Mouse (Mus musculus) B cell, adult (primary cell): ENCODE measurements around the gene Sez6l2. TPM values are rescaled to one million over a fixed set of nuclear protein-coding genes. Genes with fewer than 3 reads are reported as not detected.

Experiments used
- total RNA-seq: library from RNA; stranded (reverse); gene quantifications from 4 replicates; pipeline ENCODE4 v1.2.4, GENCODE M21; 2023; ENCODE audit not compliant: inconsistent age

The Sez6l2 gene
- total RNA-seq: 4.5 to 6.9 TPM (median 5.5 TPM) in 4 replicates

DNA sequence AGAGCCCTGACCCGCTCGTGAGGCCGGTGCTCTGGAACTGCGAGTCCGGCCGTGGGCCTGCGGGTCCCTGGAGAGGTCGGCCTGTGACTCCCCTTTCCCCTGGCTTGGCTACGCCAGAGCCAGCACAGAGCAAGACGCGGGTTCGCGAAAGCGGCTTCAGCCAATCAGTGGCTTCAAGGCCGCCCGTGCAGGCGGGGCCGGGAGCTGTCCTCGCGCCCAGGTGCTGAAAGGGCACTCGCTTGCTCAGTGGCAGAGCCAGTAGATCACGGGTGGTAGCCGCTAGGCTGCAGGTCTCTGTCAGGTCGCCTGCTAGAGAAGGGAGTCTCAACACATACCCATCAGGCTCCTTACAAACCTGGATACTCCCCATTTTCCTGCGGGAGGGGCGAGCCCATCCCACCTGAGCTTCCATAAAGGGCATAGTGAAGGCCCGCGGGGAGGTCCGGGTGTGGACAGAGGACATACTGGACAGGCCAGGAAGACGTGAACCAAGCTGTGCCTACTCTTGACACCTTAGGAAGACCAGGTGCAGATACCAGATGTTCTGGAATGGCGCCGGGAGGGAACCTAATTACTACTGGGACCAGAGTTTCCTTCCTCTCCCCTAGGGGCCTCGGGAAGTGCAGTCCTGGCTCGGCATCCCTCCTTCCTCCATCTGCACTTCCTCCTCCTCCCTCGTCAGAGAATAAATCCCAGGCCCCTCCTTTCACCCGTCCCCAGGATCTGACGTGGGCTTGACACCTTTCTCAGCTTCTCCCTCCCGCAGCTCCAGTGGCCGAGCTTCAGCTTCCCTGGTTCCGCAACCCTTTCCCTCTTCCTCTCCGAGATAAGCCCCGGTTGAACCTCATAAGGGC, at the start of gene Sez6l2:
Gene Sez6l2 (plus strand): TSS at position 771 of the 854 bp plus-strand sequence.

DNA sequence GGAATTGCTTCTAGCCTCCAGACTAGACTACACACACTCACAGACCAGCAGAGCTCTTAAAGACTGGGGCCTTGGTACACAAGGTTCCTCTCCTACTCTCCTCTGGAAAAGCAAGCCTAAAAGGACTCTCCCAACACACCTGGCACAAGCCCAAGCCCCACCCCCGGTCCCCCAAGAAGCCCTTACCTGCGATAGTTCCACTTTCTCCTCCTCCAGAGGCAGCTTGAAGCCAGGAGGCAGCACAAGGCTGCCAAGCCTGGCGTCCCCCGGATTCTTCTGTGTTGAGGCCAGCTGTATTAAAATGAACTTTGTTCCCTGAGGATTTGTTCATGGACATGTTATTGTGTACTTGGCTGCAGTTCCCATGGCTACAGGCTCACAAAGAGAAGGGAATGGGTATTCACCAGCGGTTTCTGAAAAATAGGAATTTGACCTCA, 27.7 kb upstream of the Sez6l2 start, which contains the start of gene Tmem219:
Gene Tmem219 (minus strand): TSS at position 294 of the 437 bp plus-strand sequence.

DNA sequence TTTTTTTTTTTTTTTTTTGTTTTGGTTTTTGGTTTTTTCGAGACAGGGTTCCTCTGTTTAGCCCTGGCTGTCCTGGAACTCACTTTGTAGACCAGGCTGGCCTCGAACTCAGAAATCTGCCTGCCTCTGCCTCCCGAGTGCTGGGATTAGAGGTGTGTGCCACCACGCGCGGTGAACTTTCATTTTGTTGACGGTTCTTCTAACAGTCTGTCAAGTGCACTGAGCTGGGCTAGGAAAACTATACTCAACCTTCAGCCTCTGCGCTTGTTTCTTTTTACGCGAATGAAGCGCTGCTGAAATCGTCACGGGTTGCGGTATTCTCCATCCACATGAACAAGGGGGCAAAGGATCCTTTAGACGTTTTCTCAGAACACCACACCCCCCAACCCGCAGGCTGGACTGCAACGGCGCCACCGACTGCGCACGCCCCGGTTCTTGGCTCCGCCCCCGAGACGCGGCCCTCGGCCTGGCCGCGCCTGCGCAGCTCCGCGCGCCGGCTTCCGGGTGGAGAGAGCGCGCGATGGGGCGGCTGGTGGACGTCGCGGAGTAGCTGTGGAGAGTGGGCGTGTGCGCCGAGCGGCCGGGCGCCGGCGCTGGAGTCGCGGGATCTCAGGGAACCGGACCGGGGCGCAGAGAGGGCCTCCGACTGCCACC, 21.9 kb upstream of the Sez6l2 start, which contains the start of gene Kctd13:
Gene Kctd13 (plus strand): TSS at position 496 of the 654 bp plus-strand sequence.

DNA sequence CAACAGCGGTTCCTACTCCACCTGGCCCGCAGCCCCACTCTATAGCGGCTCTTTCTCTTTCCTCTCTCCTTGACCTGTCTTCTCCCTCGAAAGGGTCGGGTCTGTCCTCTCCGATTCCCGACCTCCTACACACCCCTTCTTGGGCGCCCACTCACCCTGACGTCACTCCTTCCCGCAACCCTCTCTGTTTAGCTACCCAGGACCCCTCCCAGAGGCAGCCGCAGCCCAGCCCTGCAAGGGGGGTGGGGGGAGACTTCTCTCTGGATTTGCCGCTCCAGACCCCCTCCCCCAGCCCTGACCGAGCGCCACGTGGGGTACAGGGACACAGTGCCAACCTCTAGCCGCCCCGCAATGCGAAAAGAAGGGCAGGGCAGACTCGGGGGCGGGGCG, 965 bp upstream of the Sez6l2 start, which contains the start of gene Asphd1:
Gene Asphd1 (minus strand): TSS at position 180 of the 390 bp plus-strand sequence.

DNA sequence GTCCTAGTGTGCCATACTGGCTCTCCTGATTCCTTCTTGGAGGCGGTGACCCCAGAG, 25.4 kb downstream of the Sez6l2 start, which contains the start of gene Cdipt:
Gene Cdipt (plus strand): TSS at position 22 of the 57 bp plus-strand sequence.

DNA sequence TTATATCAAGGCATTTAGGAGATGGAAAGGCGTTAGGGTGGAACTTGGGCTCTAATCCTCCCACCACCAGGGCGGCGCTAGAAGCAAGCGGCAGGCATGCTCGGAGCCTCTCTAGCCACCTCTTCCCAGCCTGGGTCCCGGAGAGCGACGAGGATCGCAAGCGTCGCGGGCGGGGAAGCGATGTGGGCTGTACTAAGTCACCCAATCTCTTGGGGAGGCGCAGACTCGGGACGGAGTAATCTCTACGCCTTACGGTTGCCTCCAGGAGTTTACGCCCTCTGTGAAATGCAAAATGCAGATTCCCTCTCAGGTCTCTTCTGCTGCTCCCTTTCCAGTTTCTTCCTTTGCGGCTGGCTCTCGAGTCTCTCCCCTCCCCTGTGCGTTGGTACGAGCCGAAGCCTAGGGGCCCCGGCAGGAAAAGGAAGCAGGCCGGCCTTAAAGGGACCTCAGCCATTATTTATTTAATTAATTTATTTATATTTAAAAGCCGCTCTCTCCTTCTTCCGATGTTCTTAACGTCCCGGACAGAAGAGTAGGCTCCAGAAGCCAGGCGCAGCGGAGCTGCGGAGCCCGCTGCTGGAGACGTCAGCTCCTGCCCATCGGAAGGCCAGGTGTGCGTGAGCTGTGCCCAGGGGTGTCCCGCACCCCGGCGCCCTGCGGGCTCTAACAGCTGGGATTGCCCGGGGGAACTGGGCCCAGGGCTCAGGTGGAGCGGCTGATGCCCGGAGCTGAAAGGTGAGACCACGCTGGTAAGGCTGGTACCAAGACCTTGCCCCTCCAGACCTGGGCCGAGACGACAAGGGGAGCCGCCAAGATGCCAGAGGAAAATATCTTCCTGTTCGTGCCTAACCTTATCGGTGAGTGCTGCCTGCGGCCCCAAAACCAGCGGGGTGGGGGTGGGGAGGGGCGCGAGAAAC, 25.8 kb downstream of the Sez6l2 start, which contains the start of gene Cdiptos:
Gene Cdiptos (minus strand): TSS at position 149 of the 917 bp plus-strand sequence.

DNA sequence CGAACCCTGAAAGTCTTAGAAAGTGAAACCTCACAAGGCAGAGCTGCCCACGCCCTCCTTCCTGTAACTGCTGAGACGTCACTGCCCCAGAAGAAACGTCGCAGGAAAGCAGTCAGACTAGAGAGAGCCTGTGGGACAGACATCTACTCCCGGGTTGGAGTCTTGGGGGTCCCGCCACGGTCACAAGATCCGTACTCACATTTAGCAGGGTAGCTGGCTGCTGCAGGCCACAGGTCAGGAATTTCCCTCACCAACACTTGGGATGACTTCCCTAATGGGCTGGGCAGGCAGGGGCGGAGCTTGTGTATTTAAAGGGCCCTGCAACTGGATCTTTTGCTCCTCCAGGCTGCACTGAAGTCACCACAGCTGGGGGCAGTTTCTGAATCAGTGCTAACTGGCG, 64.0 kb downstream of the Sez6l2 start, which contains the start of gene Mvp:
Gene Mvp (minus strand): TSS at position 302 of the 400 bp plus-strand sequence.

DNA sequence TGATC, 65.9 kb downstream of the Sez6l2 start, which contains the start of gene Pagr1b:
Gene Pagr1b (minus strand): TSS at position 4 of the 5 bp plus-strand sequence.

DNA sequence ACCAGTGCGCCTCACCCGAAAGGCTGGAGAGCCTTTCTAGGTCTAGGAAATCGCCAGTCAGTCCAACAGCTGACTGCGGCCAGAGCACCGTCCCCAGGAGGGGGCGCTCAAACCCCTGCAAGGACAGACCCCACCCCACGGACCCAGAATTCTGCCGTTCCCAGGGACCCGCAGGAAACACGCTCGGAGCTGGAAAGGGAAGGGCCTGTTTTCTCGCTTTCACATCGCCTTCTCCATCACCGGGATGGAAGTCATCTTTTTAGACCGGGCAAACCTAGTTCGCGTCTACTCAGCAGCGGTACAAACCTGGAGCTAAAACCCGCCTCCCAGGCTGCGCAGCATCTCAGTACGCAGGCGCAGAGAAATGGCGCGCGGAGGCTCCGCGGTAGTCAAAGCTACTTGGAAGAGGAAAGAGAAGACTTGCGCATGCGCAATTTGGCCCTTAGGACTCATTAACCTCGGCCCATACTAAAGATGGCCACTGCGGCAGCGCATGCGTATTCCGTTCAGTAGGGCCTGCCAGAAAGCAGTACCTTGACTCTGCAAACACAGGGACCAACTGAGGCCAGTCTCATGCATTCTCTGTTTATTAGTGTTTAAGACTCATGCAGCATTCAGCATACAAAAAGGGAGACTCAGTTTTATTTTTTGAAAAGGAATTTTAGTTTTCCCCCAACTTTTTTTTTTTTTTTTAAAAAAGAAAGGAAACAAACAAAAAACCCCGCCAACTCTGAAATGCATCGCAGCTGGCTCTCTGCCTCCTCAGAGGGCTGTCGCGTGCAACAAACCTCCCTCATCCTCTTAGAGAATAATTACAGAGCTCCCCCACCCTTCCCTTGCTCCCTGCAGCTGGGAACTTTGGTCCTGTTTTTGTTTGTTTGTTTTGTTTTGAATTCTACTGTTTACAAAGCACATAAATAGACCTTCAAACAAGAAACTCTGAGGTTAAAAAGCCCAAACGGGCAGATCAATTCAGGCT, 66.9 kb downstream of the Sez6l2 start, which contains the start of gene Pagr1a:
Gene Pagr1a (minus strand): TSS at position 382 of the 979 bp plus-strand sequence.

Other genes starting within 250 kb of the Sez6l2 start
- gene Coro1a, start 242.8 kb upstream of the Sez6l2 start, total RNA-seq: 1,256 to 1,390 TPM (median 1,299 TPM) in 4 replicates
- 40.6 to 45.0 TPM (median 42.7 TPM) in 4 replicates for gene Mapk3, start 191.0 kb upstream of the Sez6l2 start, total RNA-seq
- 0.99 to 4.9 TPM (median 2.5 TPM) in 4 replicates for gene Gdpd3, start 184.2 kb upstream of the Sez6l2 start, total RNA-seq
- 214 to 273 TPM (median 230 TPM) in 4 replicates for gene Ypel3, start 173.6 kb upstream of the Sez6l2 start, total RNA-seq
- gene Tbx6, start 169.1 kb upstream of the Sez6l2 start, total RNA-seq: 6.5 to 8.9 TPM (median 7.0 TPM) in 4 replicates
- gene Ppp4c, start 158.1 kb upstream of the Sez6l2 start, total RNA-seq: 266 to 298 TPM (median 270 TPM) in 4 replicates
- gene Fam57b, start 152.9 kb upstream of the Sez6l2 start, total RNA-seq: not detected in 4 replicates
- gene 4930451I11Rik, start 118.9 kb upstream of the Sez6l2 start, total RNA-seq: not detected in 4 replicates
- not detected in 4 replicates for gene Doc2a, start 103.1 kb upstream of the Sez6l2 start, total RNA-seq
- gene Hirip3, start 88.6 kb upstream of the Sez6l2 start, total RNA-seq: 19.8 to 34.1 TPM (median 25.1 TPM) in 4 replicates
- 80.6 to 105 TPM (median 95.0 TPM) in 4 replicates for gene Ino80e, start 88.2 kb upstream of the Sez6l2 start, total RNA-seq
- 86.7 to 99.4 TPM (median 89.7 TPM) in 4 replicates for gene Taok2, start 65.9 kb upstream of the Sez6l2 start, total RNA-seq
- gene Tmem219, start 27.6 kb upstream of the Sez6l2 start, total RNA-seq: 36.7 to 44.6 TPM (median 41.0 TPM) in 4 replicates
- 34.7 to 41.2 TPM (median 38.6 TPM) in 4 replicates for gene Kctd13, start 21.7 kb upstream of the Sez6l2 start, total RNA-seq
- not detected in 4 replicates for gene Asphd1, start 981 bp upstream of the Sez6l2 start, total RNA-seq
- gene Cdipt, start 25.4 kb downstream of the Sez6l2 start, total RNA-seq: 66.9 to 70.5 TPM (median 68.4 TPM) in 4 replicates
- gene Cdiptos, start 25.5 kb downstream of the Sez6l2 start, total RNA-seq: 0.54 to 1.4 TPM (median 1.3 TPM) in 4 replicates
- 41.1 to 44.2 TPM (median 42.9 TPM) in 4 replicates for gene Mvp, start 64.1 kb downstream of the Sez6l2 start, total RNA-seq
- 6.5 to 7.8 TPM (median 6.7 TPM) in 3 of 4 replicates, not detected in the other for gene Pagr1b, start 65.9 kb downstream of the Sez6l2 start, total RNA-seq
- 3.8 to 30.1 TPM (median 20.5 TPM) in 3 of 4 replicates, not detected in the other for gene Pagr1a, start 66.8 kb downstream of the Sez6l2 start, total RNA-seq
- 26.9 to 42.2 TPM (median 37.4 TPM) in 4 replicates for gene Gm42742, start 70.5 kb downstream of the Sez6l2 start, total RNA-seq
- gene Prrt2, start 70.6 kb downstream of the Sez6l2 start, total RNA-seq: 1.2 to 1.6 TPM (median 1.4 TPM) in 4 replicates
- gene Maz, start 76.5 kb downstream of the Sez6l2 start, total RNA-seq: 211 to 222 TPM (median 215 TPM) in 4 replicates
- gene Kif22, start 91.9 kb downstream of the Sez6l2 start, total RNA-seq: 2.8 to 4.5 TPM (median 3.0 TPM) in 4 replicates
- gene Zg16, start 136.8 kb downstream of the Sez6l2 start, total RNA-seq: 2.3 to 4.0 TPM (median 2.6 TPM) in 3 of 4 replicates, not detected in the other
- 46.0 to 63.9 TPM (median 57.5 TPM) in 4 replicates for gene AI467606, start 140.8 kb downstream of the Sez6l2 start, total RNA-seq
- 0.42 to 1.1 TPM (median 0.59 TPM) in 4 replicates for gene Qprt, start 171.7 kb downstream of the Sez6l2 start, total RNA-seq
- gene Spn, start 187.3 kb downstream of the Sez6l2 start, total RNA-seq: 6.5 to 8.8 TPM (median 7.3 TPM) in 4 replicates
- 76.0 to 79.5 TPM (median 77.9 TPM) in 4 replicates for gene Cd2bp2, start 245.5 kb downstream of the Sez6l2 start, total RNA-seq